Mouse (Mus musculus): Measurements from ENCODE around the gene Arhgdia.

DNA sequence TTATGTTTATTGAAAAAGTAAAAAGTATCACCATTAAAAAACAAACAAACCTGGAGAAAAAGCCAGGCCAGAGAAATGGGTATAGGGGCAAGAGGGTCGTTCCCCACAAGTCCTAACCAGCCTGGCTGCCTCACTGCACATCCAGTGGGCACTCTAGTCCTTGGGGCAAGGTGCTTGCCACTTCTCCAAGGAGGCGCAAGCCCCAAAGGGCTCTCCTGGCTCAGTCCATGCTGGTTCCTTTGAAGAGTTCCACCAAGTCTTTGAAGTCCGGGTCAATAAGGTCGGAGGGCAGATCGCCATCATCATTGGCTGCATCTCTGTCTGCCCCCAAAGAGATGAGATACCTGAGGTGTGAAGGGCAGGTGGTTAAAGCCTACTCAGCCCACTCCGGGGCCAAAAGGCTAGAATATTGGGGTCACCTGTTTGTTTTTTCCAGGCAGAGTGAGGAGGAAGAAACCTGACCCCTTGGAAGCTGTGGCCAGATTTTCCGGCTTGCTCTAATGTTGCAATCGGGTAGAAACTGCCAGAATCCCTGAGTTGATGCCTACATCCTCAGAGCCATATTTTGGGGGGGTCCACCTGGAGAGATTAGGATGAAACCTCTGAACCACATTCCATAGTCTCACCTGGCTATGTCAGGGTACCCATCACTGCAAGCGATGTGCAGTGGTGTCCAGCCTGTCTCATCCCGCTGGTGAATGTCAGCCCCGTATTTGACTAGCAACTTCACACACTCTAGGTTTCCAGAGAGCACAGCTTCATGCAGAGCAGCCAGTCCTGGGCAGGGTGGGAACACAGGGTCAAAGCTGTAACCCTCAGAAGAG, 31.2 kb downstream of the Arhgdia start:
- TF ChIP-seq CTCF (IDR thresholded peaks at IDR 0.05; ENCODE audit: low read depth) (no peak), EP300 (optimal IDR thresholded peaks at IDR 0.05) (no peak)
